Mouse (Mus musculus) thymus, postnatal 14 days (tissue): Measurements from ENCODE around the gene Npy.

ENCODE experiments used
- DNase-seq: peaks from one replicate; pipeline ENCODE4 v3.0.0; 2021

Npy gene

GRCm38 (mm10) chr6:49821961-49822870 is at the start of gene Npy:
Npy (plus strand) TSS chr6:49822710.
- DNase-seq = peak; percentile 18

- no peak for DNase-seq
These were observed 47.5 kb upstream of the Npy start for GRCm38 (mm10) chr6:49775006-49775405.

GRCm38 (mm10) chr6:49778109-49778508 is 44.4 kb upstream of the Npy start:
- peak; percentile 7 for DNase-seq

- DNase-seq = no peak
These were observed 43.8 kb upstream of the Npy start for GRCm38 (mm10) chr6:49778729-49779128.

GRCm38 (mm10) chr6:49779606-49780005 is 42.9 kb upstream of the Npy start:
- no peak for DNase-seq

- DNase-seq = no peak
These were observed 41.6 kb upstream of the Npy start for GRCm38 (mm10) chr6:49780846-49781400.

GRCm38 (mm10) chr6:49781852-49782251 is 40.7 kb upstream of the Npy start:
- no peak for DNase-seq

- DNase-seq = no peak
These were observed 39.8 kb upstream of the Npy start for GRCm38 (mm10) chr6:49782679-49783078.

GRCm38 (mm10) chr6:49792524-49792923 is 30.0 kb upstream of the Npy start:
- no peak for DNase-seq

GRCm38 (mm10) chr6:49804105-49804504 is 18.4 kb upstream of the Npy start:
- no peak for DNase-seq

- DNase-seq = no peak
These were observed 14.4 kb upstream of the Npy start for GRCm38 (mm10) chr6:49808076-49808475.

- no peak for DNase-seq
These were observed 5.3 kb upstream of the Npy start for GRCm38 (mm10) chr6:49817183-49817582.

GRCm38 (mm10) chr6:49817625-49818024 is 4.9 kb upstream of the Npy start:
- no peak for DNase-seq

- no peak for DNase-seq
These were observed 341 bp downstream of the Npy start for GRCm38 (mm10) chr6:49822871-49823230.

GRCm38 (mm10) chr6:49823371-49823770 is 861 bp downstream of the Npy start:
- no peak for DNase-seq

- DNase-seq = no peak
These were observed 1.3 kb downstream of the Npy start for GRCm38 (mm10) chr6:49823821-49824220.

- DNase-seq = no peak
These were observed 9.1 kb downstream of the Npy start for GRCm38 (mm10) chr6:49831579-49831978.

- no peak for DNase-seq
These were observed 34.3 kb downstream of the Npy start for GRCm38 (mm10) chr6:49856830-49857229.

- no peak for DNase-seq
These were observed 45.1 kb downstream of the Npy start for GRCm38 (mm10) chr6:49867571-49867970.

- no peak for DNase-seq
These were observed 48.6 kb downstream of the Npy start for GRCm38 (mm10) chr6:49871071-49871470.

- no peak for DNase-seq
These were observed 51.0 kb downstream of the Npy start for GRCm38 (mm10) chr6:49873556-49873955.

- no peak for DNase-seq
These were observed 52.6 kb downstream of the Npy start for GRCm38 (mm10) chr6:49875160-49875559.

GRCm38 (mm10) chr6:49875791-49876190 is 53.3 kb downstream of the Npy start:
- no peak for DNase-seq
